Mouse (Mus musculus): ENCODE measurements around the gene Rnf225.
A peak's percentile ranks its signal among the peaks of the same experiment; 100 is the strongest.
"Not testable (repeated sequence)": the region's sequence is repeated elsewhere in the genome, so short reads cannot be mapped to it uniquely, and the experiment has no call there.

Rnf225 gene

DNA sequence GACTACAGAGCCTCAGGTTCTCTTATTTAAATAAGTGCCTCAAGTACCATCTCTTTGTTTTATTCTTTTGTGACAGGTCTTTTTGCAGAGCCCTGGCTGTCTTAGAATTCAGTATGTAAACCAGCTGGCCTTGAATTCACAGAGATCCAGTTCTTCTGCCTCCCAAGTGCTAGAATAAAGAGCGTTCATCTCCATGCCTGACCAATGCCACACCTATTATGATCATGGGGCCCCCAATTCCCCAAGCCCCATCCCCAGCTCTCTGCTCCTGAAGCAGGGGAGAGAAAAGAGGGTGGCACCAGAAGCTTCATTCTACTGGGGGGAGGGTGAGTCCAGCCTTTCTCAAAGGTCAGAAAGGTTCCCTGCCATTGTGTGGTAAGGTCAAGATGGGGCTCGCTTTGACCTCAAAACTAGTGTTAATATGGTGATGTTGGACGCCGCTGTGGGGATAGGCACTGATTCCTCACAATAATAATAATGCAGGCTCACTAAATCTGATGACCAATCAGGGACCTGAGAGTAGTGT, 6.5 kb downstream of the Rnf225 start:
- DNase-seq = no peak

DNA sequence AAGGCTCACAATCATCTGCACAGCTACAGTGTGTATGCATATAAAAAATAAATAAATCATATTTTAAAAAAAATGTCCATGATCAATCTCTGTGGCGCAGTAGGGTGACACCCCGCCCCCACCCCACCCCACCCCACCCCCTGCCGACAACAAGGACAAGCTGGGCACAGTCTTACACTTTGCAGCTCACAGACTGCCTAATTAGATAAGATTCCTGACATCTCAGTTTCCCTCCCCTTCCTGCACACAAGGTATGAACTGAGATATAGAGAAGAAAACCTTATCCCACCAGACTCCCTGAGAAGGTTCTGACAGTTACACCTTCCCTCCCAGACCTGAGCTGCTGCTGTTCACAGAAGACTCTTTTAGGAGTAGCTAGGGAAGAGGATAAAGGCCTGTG, 7.6 kb downstream of the Rnf225 start:
- DNase-seq = no peak

DNA sequence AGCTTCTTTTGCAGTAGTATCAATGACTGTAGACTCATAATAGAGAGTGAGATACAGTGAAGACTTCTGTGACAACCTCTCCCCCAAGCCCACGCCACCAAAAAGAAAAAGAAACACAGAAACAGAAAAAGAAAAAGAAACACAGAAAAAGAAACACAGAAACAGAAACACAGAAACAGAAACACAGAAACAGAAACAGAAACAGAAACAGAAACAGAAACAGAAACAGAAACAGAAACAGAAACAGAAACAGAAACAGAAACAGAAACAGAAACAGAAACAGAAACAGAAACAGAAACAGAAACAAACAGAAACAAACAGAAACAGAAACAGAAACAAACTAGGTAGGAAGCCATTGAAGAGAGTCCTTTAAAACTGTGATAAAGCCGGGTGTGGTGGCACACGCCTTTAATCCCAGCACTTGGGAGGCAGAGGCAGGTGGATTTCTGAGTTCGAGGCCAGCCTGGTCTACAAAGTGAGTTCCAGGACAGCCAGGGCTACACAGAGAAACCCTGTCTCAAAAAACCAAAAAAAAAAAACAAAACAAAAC, 10.1 kb downstream of the Rnf225 start:
- DNase-seq = not testable (repeated sequence)

DNA sequence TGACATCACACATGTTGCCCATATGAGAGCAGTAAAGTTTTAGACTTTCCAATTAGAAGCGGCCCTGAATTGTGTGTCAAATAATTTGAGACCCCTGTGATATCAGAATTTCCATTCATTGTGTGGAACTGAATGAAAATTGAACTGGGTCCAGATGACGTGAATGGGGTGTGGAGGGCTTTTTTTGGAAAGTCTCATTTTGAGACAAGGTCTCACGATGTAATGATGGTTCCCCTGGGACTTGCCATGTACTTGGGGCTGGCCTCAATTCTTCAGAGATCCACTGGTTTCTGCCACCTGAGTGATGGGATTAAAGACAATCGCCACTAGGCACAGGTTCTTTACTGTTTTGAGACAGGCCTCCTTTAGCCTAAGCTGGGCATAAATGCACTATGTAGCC, 13.4 kb downstream of the Rnf225 start:
- DNase-seq = no peak

DNA sequence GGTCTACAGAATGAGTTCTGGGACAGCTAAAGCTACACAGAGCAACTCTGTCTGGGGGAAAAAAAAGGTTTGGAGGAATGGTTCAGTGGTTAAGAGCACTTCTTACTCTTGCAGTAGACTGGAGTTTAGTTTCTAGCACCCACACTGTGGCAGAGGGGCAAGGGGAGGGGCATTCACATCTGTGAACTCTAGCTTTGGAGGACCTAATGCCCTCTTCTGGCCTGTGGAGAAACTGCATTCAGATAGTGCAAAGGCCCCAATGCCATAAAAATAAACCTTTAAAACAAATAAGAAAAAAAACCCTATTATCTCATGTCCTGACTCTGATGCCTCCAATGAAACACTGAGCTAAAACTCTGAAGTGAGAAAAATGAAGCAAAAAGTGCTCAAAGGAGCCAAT, 16.3 kb downstream of the Rnf225 start:
- peak in 1 of 2 experiments; percentile 24 for DNase-seq

DNA sequence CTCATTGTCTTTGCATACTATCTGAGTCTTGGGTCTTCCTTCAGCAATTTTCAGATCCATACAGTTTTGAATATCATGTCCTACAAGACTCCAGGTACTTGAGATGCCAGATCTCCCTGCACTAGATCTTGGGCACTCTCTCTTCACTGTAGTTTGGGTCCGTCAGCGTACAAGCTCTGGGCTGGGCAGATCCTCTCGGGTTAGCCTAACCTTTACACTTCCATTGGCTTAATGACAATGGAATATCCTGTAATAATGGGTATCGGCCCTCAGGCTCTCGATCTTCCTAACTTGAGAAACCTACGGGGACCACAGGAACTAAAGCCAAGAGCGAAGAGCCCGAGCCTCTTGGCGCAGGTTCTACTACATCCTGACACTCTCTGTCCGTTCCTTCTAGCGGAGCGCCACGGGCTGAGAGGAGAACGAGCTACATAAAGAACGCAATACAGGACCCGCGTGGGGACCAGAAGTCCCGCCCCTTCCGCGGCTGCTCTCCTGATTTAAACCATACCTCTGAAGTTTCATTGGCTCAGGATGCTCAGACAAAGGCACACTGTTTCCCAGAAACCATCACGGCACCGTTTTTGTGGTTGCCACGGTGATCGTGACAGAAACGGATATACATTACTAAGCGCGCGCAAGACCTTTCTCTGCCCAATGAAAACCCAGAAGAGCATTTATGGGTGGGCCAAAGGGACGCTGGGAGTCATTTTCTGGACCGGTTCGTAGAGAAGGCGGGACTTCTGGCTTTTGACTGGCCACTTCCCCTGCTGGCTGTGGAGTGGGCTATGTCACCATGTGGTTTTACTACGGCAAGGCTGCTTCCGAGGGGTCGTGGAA, 22.0 kb downstream of the Rnf225 start:
- DNase-seq = peak; percentile 91 to 94

DNA sequence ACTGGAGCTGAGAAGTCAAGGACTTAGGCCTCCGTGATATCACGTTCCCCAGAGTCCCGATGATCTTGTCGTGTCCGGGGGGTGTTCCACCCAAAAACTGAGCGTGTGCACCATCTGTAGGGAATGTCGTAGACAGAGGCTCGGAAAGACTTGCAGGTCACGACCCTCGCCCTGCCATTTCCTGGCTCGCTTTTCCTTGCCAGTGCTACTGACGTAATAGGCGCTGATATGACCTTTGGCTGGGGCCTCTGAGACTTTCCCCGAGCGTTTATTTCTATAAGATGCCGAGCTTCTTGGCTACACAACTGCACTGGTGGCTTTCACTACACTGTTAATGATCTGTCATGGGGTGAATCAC, 22.6 kb downstream of the Rnf225 start:
- DNase-seq = no peak

DNA sequence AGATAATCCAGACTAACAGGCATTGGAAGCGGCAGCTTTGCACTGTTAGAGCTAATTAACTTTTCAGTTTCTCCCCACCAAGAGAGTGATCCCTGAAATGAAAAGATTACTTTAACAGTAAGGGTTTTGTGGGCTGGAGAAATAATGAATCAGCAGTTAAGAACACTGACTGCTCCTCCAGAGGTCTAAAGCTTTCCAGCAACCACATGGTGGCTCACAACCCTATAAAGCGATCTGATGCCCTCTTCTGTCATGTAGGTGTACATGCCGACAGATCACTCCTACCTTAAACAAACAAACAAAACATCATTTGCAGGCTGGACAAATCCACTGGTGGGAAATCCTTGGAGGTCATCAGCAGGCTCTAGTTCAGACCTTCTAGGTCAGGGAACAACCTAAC, 27.7 kb downstream of the Rnf225 start:
- no peak for DNase-seq

DNA sequence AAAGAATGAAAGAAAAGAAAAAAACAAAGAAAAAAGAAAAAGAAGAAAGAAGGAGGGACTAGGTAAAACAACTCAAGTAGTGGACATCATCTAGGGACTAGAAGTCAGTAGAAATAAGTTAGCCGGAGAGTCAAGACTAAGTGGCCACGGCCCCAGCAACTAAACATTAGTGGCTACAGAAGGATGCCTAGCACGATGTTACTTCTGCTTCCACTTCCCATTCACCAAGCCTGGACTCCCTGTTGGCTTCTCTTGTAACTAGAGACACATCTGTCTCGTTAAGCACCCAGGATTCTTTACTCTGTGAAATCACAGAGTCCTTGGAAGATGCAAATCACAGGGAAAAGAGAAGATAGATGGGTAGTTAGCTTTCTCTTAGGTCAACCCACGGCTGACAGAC, 30.3 kb downstream of the Rnf225 start:
- DNase-seq = no peak

DNA sequence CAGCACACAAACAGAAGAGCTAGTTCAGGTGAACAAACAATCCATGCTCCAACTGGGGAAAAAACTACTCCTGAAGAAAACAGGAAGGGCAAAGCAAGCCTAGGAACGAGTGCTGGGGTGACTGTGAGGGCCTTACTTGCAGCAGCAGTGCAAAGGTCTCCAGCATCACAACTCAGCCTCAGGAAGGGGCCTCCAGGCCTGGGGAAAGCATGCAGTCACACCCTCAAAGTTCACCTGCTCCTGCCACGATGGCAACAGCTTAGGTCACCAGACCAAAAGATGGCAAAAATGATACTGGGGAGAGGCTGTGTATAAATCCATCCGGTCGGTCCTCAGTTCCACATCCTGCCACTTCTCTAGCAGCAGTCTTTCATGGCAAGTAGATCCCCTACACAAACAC, 31.7 kb downstream of the Rnf225 start:
- DNase-seq = no peak

DNA sequence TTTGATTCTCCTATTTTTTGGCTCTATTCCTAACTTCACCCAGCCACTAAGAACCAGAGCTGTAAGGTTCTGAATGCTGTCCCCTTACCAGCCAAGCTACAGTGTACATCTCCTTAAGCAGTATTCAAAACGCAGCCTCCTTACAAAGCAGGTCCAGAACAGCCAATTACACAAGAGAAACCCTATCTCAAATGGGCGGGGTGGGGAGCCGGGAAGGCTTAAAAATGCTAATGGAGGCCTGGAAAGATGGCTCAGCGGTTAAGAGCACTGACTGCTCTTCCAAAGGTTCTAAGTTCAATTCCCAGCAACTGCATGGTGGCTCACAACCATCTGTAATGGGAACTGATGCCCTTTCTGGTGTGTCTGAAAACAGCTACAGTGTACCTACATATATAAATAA, 32.5 kb downstream of the Rnf225 start:
- no peak for DNase-seq

DNA sequence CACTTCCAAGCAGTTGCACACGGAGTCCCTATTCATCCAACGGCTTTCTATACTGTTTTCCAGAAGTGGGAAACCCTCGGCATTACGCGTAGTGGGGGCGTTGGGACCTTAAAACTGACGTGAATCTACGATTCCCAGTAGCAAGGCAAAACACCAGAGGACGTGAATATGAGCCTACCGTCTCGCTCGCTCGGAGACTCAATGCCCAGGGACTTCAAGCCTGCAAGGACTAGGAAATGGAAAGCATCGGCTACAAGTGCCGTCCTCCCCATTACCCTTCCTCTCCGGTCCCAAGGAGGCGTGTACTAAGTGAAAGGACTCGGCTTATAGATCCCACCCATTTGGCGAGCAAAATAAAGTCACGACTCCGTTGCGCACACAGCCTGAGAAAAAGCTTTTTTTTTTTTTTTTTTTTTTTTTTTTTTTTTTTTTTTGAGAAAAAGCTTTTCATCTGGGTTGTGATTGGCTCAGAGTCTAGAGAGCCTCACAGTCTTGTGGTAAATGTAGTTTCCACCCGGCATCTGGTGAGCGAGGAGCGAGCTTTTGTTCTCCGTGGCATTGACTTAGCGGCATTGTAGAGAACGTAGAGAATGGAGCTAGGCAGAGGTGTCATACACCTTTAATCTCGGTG, 34.4 kb downstream of the Rnf225 start:
- DNase-seq = peak; percentile 48 to 68

DNA sequence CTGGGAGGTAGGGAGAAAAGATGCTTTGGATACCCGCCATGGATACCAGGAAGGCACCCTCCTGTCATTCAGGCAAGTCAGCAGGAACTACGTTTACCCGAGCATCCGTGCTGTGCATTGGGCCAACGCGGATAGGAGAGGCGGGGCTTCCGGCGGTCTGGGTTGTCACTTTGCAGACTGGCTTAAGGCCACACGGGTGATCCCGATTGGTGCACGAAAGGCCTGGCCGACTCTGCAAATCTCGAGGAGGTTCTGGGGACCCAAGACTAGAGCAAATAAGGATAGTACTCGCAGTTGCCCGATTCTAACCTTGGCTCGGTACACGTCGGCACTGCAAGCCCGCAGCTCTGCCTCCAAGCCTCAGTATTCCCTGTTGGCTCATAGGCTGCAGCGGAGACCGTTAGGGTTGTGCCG, 38.5 kb downstream of the Rnf225 start, which contains the start of gene Zfp324:
Zfp324 (plus strand) TSS at position 161 of the 414 bp plus-strand sequence.
- peak; percentile 90 to 94 for DNase-seq

DNA sequence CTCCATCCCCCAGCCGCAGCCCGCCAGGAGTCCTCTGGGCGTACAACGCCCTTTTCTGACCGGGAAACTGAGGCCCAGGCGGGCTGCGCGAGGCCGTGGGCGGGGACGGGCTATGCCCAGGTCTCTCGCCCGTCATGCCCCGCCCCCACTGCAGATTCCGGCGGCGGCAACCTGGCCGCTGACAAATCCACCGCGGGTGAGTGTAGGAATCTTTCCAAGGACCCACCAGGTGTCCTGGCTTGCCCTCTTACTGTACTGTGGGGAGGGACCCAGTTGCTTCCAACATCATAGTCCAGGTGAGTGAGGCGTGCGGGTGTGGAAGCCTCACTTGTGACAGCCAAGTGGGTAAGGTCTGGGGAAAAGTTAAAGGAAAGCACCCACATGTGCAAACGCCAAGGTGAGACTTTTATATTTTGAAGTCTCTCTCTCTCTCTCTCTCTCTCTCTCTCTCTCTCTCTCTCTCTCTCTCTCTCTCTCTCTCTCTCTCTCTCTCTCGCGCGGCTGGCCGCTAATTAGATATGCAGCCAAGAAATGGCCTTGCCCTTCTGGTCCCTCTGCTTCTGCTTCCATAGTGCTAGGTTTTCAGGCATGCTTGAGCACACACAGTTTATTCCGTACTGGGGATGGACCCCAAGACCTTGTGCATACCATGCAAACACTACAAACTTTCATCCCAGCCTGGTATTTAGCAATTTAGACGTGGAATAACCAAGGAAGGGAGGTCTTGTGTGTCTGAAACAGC, 39.1 kb downstream of the Rnf225 start:
- peak; percentile 76 to 83 for DNase-seq

DNA sequence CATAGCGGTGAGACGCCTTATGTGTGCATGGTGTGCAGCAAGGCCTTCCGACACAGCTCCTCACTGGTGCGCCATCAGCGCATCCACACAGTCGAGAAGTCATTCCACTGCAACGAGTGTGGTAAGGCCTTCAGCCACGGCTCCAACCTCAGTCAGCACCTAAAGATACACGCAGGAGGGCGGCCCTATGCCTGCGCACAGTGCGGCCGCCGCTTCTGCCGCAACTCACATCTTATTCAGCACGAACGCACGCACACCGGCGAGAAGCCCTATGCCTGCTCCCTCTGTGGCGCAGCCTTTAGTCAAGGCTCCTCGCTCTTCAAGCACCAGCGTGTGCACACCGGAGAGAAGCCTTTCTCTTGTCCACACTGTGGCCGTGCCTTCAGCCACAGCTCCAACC, 43.7 kb downstream of the Rnf225 start:
- DNase-seq = no peak

DNA sequence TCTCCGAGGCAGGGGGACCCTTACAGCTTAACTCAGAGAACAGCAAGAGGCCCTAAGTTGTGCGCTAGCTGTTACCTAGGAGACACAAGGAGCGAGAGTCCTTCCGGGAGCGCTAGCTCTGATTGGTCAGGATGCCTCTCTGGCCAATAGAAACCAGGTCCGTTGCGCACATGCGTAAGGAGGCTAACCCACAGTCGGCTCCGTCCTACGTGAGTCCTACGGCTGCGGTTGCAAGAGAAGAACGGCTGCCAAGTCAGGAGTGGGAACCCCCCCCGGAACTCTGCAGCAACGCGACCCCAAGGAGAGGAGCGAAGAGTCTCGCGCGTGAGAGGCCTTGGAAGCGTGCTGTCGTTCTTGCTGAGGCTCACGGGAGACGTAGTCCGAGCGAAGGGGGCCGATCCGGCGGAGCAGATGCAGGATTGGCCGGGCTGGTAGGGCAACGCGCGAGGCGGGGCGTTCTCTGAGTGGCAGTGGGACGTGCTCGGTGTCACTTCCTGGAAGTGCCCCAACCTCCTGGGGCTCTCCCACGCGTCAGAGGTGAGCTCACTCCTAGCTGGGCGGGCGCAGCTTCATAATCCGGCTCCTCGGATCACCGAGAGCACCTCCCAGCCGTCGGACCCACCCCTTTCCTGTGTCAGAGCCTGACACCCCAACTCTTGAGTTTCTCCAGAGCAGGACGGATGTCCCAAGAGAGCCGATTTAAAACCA, 50.6 kb downstream of the Rnf225 start, which contains the start of gene Zfp446:
Zfp446 (plus strand) TSS at position 167 of the 708 bp plus-strand sequence.
- DNase-seq = peak; percentile 98 to 99

DNA sequence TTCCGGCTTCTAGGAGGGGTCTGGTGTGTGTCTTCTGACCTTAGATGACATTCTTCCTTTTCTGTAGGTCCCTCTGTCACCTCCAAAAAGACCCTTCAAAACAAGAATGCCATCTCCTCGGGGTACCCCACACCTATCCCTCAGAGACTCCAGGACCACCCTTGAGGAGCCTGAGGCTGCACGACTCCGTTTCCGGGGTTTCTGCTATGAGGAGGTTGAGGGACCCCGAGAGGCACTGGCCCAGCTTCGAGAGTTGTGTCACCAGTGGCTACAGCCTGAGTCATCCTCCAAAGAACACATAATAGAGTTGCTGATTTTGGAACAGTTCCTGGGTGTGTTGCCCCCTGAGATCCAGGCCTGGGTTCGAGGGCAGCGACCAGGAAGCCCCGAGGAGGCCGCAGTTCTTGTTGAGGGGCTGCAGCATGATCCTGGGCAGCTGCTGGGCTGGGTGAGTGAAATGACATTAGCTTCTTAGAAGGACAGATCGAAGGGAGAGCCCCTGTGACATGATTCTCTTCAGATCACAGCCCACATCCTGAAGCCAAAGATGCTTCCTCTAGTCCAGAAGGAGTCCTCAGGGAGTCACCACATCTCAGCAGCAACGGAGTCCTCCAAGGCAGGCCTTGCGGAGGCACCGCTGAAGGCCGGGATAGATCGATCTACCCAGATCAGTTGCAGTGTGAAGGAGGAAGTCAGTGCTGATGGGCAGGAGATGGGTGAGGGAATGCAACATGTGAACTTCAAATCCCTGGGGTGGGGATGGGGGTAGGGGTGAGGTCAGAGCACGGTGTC, 51.9 kb downstream of the Rnf225 start:
- no peak for DNase-seq

DNA sequence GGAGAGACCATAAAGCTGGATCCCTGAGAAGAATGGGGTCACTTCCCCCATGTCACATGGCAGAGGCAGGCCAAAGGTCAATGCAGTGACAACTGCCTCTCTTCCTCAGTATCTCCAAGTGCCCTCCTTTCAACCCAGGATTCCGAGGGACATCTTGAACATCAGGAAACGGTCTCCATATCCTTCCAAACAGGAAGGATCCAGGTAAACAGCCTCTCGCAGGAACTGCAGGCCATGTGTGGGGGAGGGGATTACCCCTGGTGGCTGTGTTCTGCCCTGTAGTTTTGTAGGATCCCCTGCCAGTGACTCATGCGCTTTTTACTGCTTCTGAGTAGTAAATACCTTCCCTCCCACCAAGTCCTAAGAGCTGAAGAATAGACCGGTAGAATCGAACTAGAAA, 52.6 kb downstream of the Rnf225 start:
- DNase-seq = no peak

DNA sequence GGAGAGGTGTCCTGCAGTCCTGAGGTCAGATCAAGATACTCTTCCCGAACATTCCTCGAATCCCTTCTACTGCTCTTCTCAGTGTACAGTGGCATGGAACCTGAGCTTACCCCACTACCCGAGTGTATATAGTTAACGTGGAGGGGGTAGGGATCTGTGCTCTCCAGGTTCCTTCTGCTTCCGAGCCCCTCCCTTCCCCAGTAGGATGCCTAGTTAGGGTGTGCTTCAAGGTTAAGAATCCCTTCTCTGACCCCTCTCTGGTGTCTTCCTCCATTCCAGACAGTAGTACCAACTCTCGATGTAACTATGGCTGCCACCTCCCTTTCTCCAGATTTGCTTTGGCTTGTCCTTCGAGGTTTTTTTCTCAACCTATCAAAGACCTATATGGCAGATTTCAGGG, 53.1 kb downstream of the Rnf225 start:
- DNase-seq = no peak

Measured in kidney, postnatal 4 days (tissue).